Mouse (Mus musculus): ENCODE measurements around the gene Dync1i1. TPM values are rescaled to one million over a fixed set of nuclear protein-coding genes. Genes with fewer than 3 reads are reported as not detected.

Gene Dync1i1
- polyA plus RNA-seq, 1 experiment, result 231 TPM

DNA sequence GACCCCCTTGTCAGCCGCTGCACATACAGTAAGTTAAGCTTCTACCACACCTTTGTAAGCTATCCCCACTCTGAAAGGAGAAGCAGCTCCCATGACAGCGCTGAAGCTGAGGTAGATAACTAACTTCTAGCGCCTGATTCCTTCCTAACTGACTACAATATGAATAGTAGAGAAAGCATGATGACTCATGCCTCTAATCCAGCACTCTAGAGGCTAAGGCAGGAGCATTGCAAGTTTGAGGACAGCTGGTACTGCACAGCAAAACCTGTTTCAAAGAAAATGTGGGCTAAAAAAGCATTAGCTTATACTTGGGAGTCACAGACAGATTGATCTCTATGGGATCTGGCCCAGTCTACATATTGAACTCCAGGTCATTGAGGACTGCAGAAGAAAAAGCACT is 236.5 kb downstream of the Dync1i1 start:
- peak in 1 of 2 experiments; percentile 13 for DNase-seq (ENCODE audit: extremely low spot score in 1 of 2, low spot score in 1 of 2)

DNA sequence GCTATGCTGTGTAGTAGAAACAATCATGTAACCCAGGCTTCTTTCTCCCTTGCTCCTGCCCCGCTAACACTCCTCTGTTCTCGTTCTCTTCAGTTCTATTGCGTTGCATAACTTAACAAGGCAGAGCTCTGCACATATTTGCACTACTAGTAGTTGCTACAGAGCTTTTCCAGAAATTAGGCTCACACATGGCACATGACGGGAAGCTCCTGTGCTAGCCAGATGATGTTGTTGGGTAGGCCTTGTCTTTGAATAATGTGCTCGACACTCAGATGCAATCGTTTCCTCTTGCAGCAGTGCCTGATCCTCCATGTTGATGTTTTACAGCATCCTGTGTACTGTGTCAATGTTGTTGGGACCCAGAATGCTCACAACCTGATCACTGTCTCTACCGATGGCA is 240.9 kb downstream of the Dync1i1 start:
- no peak for DNase-seq (ENCODE audit: extremely low spot score in 1 of 2, low spot score in 1 of 2)

DNA sequence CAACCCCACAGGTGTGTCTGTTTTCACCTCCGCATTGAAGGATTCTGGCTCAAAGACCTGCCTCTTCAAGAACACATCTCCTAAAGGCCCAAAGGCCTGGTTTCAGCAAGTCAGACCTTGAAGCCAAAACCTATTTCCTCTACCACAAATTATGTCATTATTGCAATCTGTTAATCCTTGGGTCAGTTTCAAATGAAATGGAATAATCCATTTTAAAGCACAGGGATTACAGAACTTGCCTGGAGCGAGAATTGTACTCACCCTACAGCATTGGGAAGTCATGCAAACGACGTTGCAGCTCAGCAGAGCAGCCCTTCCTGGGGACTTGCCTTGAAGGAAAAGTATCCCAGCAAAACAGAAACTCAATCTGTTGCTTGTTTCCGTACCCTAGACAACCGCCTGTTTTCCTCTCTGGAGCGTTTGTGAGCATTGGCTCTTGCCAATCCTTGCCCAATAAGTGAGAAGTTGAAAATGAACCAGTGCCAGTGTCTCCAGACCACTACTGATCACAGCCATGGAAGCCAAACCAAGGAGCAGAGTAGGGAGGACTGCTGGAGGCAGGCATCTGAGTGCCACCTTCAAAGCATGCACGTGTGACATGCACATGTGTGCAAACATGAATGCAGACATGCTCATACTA is 241.5 kb downstream of the Dync1i1 start:
- DNase-seq (ENCODE audit: extremely low spot score in 1 of 2, low spot score in 1 of 2), result no peak

DNA sequence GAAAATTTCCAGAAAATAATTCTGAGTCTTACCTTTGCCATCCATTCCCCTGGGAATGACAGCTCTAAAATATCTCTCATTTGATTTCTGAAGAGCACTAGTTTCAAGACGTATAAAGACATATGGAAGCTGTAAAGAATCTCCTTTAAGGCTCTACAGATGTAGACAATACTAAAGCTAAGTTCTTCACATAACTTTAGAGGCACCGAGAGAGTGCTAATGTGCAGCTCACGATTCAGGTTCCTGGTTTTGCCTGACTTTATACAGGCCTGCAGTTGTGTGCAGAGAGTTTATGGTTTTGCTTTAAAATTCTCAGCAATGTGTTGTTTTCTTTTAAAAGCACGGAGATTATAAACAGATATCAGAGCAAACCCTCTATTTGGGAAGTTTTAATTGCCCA is 242.1 kb downstream of the Dync1i1 start:
- DNase-seq (ENCODE audit: extremely low spot score in 1 of 2, low spot score in 1 of 2), result no peak

DNA sequence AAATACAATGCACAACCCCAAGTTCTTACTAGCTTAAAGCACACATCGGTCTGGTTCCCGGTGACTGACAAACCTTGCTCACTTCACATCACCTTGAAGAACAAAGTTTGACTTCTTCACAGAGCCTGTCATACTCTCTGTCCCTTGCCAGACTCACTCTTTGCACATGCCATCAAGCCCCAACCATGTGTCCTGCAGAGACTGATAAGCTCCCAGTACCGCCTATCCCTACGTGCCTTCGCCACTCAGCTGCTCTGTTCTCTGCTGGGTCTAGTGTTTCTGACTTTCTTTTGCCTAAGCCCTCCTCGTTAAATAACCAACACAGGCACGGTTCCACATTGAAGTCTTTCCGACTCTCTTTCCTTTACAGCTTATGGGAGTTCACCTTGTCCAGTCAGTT is 244.2 kb downstream of the Dync1i1 start:
- no peak for DNase-seq (ENCODE audit: extremely low spot score in 1 of 2, low spot score in 1 of 2)

DNA sequence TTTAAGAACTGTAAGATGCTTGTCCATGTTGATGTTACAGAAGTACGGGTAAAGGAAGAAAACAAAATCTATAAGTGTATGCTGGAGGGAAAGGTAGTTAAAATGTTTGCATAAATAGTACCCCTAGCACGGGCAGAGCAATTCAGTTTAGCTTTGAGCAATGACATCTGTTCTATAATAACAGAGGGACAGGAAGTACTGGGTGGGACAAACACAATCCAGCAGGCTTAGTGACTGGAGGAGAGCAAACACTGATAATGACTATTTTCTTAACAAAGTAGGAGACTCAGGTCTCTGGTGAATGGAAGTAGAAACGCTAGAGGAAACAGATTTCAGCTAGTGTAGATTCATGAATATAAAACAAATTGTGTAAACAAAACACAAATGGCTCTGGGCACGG is 250.8 kb downstream of the Dync1i1 start:
- DNase-seq (ENCODE audit: extremely low spot score in 1 of 2, low spot score in 1 of 2), result no peak

DNA sequence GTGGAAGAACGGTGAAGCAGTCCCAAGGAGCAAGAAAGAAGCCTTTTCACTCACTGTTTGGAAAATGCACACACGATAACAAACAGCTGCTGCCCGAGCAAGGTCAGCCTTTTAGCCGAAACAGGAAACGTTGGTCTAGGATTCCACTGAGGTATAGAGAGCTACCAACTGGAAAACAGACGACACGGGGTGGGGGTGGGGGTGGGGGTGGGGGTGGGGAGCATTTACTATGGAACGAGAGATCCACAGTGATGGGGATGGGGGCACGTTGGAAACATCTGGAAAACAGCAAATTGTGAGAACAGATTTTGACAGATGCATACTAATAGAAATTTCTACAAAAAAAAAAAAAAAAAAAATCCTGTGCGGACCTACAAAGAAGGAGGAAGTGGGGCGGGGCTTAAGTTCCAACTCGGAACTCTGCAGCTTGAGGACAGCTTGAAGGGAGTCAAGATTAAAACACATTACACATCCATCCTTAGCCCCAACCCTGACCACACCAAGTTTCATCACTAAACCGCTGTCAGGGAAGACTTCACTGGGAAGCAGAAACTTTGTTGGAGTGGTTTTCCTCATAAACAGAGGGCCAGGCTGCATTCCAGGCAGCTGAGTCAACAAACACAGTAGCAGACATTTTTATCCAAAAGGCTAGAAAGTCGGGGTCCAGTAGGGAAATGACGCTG is 251.9 kb downstream of the Dync1i1 start:
- DNase-seq (ENCODE audit: extremely low spot score in 1 of 2, low spot score in 1 of 2), result no peak

DNA sequence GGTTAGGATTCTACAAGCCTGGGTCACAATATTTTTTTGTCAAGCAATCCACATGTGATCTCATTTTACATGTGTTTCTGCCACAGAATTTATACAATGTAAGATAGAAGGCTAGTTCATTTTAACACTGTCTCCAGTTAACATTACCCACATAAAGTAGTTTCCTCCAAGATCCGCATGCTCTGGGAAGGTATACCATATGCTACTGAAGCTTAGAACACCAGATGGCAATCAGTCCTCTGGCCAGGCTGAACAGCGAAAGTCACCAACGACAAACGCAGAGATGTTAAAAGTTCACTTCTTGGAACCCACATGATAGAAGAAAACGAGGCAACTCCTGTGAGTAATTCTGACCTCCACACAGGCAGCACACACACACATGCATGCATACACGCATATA is 265.8 kb downstream of the Dync1i1 start:
- no peak for DNase-seq (ENCODE audit: extremely low spot score in 1 of 2, low spot score in 1 of 2)

DNA sequence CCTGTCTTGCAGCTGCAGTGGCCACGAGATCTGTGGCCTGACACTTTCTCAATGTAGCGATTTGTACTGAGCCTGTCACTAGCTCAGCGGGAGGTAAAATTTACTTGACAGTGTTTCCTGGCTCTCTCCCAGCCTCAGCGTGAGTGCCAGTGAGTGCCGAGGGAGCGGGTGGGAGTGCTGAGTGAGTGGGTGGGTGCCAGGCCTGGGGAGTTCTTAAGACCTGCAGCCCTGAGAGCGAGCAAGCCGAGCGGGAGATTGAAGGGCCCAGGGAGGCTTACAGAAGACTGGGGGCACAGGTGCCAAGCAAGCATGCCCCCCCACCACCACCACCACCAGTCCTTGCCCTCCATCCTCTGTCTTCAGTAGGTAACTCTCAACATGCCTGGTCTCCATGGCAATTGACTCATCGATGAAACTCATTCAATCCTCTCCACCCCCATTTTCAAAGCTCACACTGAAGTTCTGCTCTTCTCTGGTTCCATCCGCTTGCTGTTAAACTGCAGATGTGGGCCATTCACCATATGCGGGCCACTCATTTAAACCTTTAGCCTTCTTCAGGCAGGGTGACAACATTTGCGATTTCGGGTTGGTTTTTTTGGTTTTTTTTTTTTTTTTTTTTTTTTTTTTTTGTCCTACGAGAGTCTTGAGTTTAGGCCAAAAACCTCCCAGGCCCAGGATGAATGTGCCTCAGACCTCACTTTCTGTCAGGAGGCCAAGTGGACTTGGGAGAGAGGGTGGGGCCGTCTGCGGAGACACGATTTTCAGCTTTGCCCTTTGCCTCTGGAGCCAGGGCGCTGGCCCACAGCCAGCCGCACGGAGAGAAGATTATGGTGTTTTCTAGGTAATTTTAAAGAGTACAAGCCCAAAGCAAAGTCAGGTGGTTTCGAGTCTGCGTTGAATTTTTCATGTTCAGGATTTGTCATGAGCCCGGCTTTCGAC is 266.6 kb downstream of the Dync1i1 start:
- peak; percentile 31 to 81 for DNase-seq (ENCODE audit: extremely low spot score in 1 of 2, low spot score in 1 of 2)

DNA sequence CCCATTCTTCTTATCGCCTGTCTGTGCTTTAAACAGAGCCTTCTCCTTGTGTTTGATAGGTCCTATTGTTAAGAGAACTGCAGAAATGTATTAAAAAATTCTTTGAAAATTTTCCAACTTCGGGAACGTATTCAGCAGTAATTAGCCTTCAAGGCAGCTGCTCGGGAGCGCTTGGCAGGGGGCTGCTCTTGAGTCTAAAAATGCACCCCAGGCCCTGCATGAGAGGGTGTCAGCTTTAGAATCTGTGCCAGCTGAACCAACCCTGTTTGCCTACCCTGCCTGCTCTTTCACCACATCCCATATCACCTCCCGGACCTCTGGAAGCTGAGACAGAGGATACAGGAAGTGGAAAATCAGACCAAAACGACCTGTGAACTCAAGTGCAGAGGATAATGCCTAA is 267.6 kb downstream of the Dync1i1 start:
- no peak for DNase-seq (ENCODE audit: extremely low spot score in 1 of 2, low spot score in 1 of 2)

DNA sequence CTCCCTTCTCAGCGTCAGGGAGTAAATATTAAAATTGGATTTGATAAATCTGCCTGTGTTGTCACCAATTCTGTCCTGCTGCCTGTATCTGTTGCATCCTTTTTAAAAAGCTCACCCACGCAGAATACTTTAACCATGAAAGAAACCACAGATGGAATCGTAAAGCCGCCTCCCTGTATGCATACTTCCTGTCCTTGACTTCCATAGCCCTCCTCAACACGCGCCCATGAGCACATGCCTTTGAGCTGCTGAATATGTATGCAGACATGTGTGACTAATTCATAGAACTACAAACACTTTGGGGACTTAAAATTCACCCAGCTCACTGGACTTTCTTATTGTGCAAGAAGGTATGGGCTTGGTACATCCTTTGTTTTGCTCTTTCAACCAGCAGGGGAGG is 272.1 kb downstream of the Dync1i1 start:
- peak in 1 of 2 experiments; percentile 27 for DNase-seq (ENCODE audit: extremely low spot score in 1 of 2, low spot score in 1 of 2)

DNA sequence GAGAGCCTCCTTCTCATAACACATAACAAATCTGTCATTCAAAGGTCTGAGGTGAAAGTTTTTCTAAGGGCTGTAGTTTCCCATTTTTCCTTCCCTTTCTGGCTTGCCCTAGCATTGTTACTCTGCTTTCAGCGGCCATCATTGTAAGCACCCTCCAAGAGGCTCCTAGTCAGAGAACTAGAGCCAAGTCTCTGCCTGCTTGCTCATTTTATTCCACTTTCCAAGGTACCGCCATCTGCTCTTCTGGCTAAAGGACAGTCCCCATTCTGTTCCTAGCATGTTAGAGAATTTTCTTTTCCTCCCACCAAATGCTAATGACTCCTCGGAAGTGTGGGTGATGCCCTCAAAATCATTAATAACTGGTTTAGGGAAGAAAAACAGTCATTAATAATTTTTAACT is 276.6 kb downstream of the Dync1i1 start:
- DNase-seq (ENCODE audit: extremely low spot score in 1 of 2, low spot score in 1 of 2), result no peak

DNA sequence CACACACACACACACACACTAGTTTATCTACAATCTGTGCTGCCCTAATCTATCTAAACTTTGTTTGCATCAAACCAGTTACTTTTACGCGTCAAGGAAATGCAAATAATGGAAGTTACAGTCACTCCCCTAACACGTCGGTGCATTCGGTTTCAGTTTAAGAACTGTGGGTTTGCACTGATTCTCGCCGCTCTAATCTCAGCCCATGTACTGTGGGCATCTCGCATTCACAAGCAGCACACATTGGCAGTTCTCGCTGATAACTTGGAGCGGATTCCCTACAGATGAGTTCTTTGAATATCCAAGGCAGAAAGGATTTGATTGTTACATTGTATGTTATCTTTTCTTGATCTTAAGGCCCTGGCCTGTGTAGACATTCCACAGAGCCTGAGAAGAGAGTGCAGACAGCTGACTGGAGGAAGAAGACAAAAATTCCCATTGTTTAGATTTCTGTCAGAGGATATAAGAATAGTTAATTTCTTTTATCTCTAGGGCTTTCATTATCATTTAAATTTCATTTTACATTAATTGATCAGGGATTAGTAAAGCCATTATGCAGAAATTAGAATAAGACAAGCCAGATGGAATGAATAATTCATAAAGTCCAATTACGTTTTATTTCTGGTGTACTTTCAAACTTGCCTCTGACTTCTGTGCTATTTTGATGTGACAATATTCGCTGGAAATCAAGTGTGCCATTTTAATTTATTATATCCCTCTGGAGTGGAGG is 279.5 kb downstream of the Dync1i1 start:
- no peak for DNase-seq (ENCODE audit: extremely low spot score in 1 of 2, low spot score in 1 of 2)

DNA sequence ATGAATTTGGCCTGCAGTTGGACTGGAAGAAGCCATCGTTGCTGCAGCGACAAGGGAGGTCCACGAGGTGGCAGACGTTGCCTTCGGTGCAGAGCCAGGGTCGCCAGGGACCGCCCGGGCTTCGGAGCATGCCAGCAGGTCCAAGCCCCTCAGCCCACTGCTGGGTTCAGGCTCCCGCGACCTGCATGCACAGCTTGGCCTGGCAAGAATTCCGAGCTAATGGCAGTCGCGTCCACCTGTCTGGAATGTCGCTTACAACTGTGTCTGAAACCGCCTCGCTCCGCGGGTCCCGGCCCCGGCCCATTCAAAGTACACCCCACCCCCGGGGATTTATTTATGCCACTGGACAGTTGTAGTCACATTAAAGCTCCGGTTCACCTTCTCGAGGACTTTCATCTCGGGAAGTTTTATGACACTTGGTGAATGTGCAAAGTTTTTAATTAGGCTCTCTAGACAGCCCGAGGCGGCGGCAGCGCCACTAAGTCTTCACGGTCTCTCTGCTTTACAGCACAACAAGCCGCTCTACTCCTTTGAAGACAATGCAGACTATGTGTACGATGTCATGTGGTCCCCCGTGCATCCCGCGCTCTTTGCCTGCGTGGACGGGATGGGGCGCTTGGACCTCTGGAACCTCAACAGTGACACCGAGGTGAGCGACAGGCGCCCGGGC is 280.5 kb downstream of the Dync1i1 start:
- peak; percentile 39 to 84 for DNase-seq (ENCODE audit: extremely low spot score in 1 of 2, low spot score in 1 of 2)

DNA sequence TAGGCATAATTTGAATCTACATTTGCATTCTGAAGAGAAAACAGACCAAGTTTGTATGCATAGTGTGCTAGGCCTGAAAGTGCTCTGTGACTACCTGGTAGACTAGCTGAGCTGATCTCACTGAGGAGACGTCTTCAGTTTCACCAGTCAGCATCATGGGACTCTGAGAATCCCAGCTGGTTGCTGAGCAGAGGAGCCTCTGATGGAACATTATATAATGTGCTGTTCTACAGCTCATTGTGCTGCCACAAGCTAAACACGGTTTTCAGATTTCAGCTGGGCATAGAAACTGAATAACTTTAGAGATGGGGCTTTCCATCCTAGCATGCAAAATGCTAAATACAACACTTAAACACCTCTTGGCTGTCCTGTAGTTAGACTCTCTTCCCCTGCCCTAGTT is 285.9 kb downstream of the Dync1i1 start:
- DNase-seq (ENCODE audit: extremely low spot score in 1 of 2, low spot score in 1 of 2), result peak; percentile 34 to 36

DNA sequence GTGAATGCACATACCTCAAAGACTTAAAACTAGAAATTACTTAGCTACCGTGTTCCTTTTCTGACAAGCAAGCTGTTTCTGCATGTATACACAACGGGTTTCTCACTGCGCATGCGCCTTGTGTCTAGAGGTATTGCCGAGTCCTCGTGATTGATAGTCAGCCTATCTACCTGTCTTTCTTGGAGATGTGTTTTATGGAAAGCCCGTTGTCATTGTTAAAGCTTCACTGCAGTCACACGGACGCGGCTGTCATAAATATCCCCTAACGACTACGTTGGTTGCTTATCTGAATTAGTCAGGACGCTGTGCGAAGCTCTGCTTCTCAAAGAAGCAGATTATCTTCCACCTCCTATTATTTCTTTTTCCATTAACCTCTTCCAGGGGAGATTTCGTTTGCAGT is 290.2 kb downstream of the Dync1i1 start:
- DNase-seq (ENCODE audit: extremely low spot score in 1 of 2, low spot score in 1 of 2), result peak in 1 of 2 experiments; percentile 34

DNA sequence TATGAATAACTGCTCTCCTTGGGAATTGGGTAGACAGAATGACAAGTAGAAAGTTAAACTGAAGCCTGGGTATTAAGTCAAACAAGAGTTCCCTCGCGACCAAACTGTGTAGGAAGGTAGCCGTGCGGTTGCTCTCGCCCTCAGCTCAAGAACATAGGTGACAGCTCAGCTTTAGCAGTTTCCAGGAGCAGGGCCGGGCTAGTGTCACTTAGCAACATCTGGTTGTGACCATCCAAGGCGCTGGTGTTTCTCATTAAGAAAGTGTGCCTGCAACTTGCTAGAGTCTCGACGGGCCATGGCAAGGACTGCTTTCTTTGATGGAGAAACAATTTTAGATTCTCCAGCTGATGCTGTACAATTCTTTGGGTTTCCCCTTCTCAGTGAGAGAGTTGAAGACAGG is 291.5 kb downstream of the Dync1i1 start:
- DNase-seq (ENCODE audit: extremely low spot score in 1 of 2, low spot score in 1 of 2), result no peak

DNA sequence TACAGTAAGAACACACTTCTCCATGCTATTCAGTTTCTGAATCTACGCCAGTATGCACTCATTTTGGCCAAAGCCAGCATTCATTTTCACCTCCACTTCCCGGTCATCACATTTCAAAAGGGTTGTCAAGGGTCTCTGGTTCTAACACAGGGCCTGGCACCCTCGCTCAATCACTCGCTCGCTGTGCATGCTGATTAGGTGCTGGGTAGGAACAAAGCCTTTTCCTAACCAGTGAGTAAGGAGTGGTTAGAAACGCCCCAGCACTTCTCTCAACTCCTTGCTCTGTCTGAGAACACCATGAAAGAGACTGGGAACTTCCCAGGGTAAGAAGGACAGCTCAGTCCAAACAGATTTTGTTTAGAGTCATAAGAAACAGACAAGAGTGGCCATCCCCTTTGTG is 298.5 kb downstream of the Dync1i1 start:
- no peak for DNase-seq (ENCODE audit: extremely low spot score in 1 of 2, low spot score in 1 of 2)

DNA sequence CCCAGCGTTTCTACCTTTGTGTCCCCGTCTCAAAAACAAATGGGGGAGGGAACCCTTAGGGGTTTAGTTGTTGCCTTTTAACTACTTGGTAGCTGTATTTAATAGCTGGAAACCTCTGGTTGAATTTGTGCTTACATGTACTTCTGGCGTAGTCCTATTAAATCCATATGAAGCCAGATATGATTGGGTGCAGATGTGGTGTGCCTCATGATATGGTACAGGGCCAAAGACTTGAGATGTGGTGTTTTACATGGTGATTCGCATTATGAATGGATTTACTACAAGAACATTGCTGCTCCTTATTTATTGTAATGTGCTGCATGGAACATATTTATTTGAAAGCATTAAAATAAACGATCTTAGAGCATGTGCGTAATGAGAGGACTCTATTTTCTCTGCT is 302.2 kb downstream of the Dync1i1 start:
- no peak for DNase-seq (ENCODE audit: extremely low spot score in 1 of 2, low spot score in 1 of 2)
